Mouse (Mus musculus): Measurements from ENCODE around the gene Crk. TPM values are rescaled to one million over a fixed set of nuclear protein-coding genes. Genes with fewer than 3 reads are reported as not detected.
"Not testable (repeated sequence)": the region's sequence is repeated elsewhere in the genome, so short reads cannot be mapped to it uniquely, and the experiment has no call there.

Crk gene
- polyA plus RNA-seq, 1 experiment from 2014 or later: 130 TPM

DNA sequence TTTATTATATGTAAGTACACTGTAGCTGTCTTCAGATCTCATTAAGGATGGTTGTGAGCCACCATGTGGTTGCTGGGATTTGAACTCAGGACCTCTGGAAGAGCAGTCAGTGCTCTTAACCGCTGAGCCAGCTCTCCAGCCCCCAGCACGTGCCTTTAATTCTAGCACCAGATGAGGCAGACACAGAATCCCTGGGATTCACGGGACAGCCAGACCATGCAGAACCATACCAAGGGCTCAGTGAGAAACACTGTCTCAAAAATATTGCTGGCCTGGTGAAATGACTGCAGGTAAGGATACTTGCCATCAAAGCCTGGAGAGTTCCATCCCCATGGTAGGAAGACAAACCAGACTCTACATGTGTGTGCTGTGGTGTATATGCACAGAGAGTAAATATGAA lies 18.4 kb downstream of the Crk start:
- WGBS: 96% methylated on average over 3 of the region's 3 CpGs
- not testable (repeated sequence) for H3K4me1 ChIP-seq (replicated peaks; ENCODE audit: control insufficient read depth, insufficient read depth, low read length); H3K27me3 ChIP-seq (replicated peaks; ENCODE audit: control insufficient read depth, insufficient read depth, low read length); ATAC-seq; H3K4me3 ChIP-seq (replicated peaks; ENCODE audit: low read length); H3K4me2 ChIP-seq (ENCODE audit: low read length); H3K27ac ChIP-seq (ENCODE audit: low read length); H3K9me3 ChIP-seq (ENCODE audit: control insufficient read depth, low read length); H3K9ac ChIP-seq (replicated peaks; ENCODE audit: low read depth, low read length)
- H3K36me3 ChIP-seq (ENCODE audit: control insufficient read depth, insufficient read depth): peaks cover 23% of the 10 kb centered on the region

DNA sequence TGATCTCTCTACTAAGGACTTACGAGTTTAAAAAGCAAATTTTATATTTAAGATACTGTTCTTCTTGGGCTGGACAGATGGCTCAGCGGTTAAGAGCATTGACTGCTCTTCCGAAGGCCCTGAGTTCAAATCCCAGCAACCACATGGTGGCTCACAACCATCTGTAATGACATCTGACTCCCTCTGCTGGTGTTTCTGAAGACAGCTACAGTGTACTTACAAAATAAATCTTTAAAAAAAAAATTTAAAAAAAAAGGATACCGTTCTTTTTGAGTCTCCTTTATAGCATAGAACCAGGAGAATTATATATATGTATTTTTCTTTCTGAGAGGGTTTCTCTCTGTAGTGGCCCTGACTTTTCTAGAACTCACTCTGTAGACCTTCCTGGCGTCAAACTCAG lies 21.5 kb downstream of the Crk start:
- no peak overlapping the region for H3K27ac ChIP-seq (ENCODE audit: low read length)
- H3K9me3 ChIP-seq (ENCODE audit: control insufficient read depth, low read length): no peaks in the 10 kb centered on the region
- peaks cover 16% of the 10 kb centered on the region; the same call in 1 of the 2 replicates for H3K36me3 ChIP-seq (ENCODE audit: control insufficient read depth, insufficient read depth)
- no peak overlapping the region for H3K4me2 ChIP-seq (ENCODE audit: low read length)
- no peak overlapping the region for H3K4me3 ChIP-seq (replicated peaks; ENCODE audit: low read length)
- ATAC-seq: no peak
- H3K27me3 ChIP-seq (replicated peaks; ENCODE audit: control insufficient read depth, insufficient read depth, low read length): no peaks in the 10 kb centered on the region
- no peak overlapping the region for H3K9ac ChIP-seq (replicated peaks; ENCODE audit: low read depth, low read length)
- no peaks in the 10 kb centered on the region for H3K4me1 ChIP-seq (replicated peaks; ENCODE audit: control insufficient read depth, insufficient read depth, low read length)
- WGBS: 94% methylated on average over 5 of the region's 5 CpGs

DNA sequence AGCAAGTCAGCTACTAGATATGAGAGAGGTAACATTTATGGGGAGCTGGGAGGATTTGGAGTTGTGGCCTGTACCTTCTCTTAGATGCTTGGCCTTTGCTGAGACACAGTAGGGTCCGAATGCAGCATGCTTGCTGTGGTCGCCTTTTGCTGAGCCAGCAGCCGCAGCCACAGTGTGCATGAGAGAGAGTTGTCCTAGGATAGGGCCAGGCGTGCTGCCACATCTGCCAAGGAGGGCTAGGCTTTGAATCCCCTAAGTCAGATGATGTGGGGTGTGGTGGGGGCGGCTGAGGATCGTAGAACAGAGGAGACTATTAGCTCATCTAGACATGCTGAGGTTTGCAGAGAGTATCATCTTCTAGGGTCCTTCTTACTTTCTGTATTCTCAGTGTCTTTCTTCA lies 23.7 kb downstream of the Crk start:
- Histone ChIP-seq H3K9me3 (ENCODE audit: control insufficient read depth, low read length) (no peaks in the 10 kb centered on the region), H3K27ac (ENCODE audit: low read length) (no peak overlapping the region), H3K4me3 (replicated peaks; ENCODE audit: low read length) (no peak overlapping the region), H3K4me2 (ENCODE audit: low read length) (no peak overlapping the region), H3K36me3 (ENCODE audit: control insufficient read depth, insufficient read depth) (peaks cover 12% of the 10 kb centered on the region; the same call in 1 of the 2 replicates), H3K9ac (replicated peaks; ENCODE audit: low read depth, low read length) (no peak overlapping the region), H3K4me1 (replicated peaks; ENCODE audit: control insufficient read depth, insufficient read depth, low read length) (no peaks in the 10 kb centered on the region), H3K27me3 (replicated peaks; ENCODE audit: control insufficient read depth, insufficient read depth, low read length) (no peaks in the 10 kb centered on the region)
- WGBS: 95% methylated on average over 6 of the region's 6 CpGs
- ATAC-seq: no peak

DNA sequence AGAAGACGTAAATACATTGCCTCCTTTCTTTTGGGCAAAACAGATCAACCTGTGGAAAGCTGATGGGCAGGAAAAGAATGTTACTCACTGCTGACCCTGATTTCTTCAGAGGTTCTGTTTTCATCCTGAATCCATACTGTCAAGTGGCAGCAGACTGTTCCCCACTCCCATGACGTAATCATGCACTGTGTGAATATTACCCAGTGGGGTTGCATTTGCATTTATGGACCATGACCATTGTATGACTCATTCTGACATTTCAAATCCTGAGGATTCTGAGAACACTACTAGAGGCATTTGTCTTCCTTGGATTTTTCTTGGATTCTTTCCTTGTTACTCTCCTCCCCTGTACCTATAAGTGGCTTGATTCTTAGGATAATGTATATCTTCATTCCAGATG lies 24.7 kb downstream of the Crk start:
- Histone ChIP-seq H3K9ac (replicated peaks; ENCODE audit: low read depth, low read length) (no peak overlapping the region), H3K36me3 (ENCODE audit: control insufficient read depth, insufficient read depth) (peaks cover 5% of the 10 kb centered on the region; the same call in 1 of the 2 replicates), H3K4me3 (replicated peaks; ENCODE audit: low read length) (no peak overlapping the region), H3K4me1 (replicated peaks; ENCODE audit: control insufficient read depth, insufficient read depth, low read length) (no peaks in the 10 kb centered on the region), H3K27ac (ENCODE audit: low read length) (no peak overlapping the region), H3K9me3 (ENCODE audit: control insufficient read depth, low read length) (no peaks in the 10 kb centered on the region), H3K4me2 (ENCODE audit: low read length) (no peak overlapping the region), H3K27me3 (replicated peaks; ENCODE audit: control insufficient read depth, insufficient read depth, low read length) (no peaks in the 10 kb centered on the region)
- ATAC-seq: no peak
- WGBS: 93% methylated on average over 2 of the region's 2 CpGs

DNA sequence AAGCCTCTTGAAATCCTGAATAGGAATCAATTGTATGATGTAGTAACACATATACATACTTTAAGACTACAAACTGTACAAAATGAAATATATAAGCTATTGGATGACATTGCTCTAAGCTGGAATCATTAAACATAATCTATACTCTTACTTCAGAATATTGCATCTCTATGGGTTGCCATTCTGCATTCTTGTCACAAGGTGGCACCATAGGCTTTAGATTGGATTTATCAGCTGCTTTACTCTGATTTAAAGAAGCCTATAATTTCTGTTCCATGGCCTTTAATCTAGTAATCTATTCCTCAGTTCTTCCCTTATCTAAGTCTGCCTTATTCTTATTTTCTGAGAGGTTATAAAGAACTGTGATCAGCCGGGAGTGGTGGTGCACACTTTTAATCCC lies 34.9 kb downstream of the Crk start:
- Histone ChIP-seq H3K27me3 (replicated peaks; ENCODE audit: control insufficient read depth, insufficient read depth, low read length) (no peaks in the 10 kb centered on the region), H3K9ac (replicated peaks; ENCODE audit: low read depth, low read length) (no peak overlapping the region), H3K4me1 (replicated peaks; ENCODE audit: control insufficient read depth, insufficient read depth, low read length) (no peaks in the 10 kb centered on the region), H3K36me3 (ENCODE audit: control insufficient read depth, insufficient read depth) (no peaks in the 10 kb centered on the region), H3K9me3 (ENCODE audit: control insufficient read depth, low read length) (no peaks in the 10 kb centered on the region), H3K4me2 (ENCODE audit: low read length) (no peak overlapping the region), H3K27ac (ENCODE audit: low read length) (no peak overlapping the region), H3K4me3 (replicated peaks; ENCODE audit: low read length) (no peak overlapping the region)
- WGBS: 97% methylated on average over 1 of the region's 1 CpGs
- ATAC-seq: no peak

DNA sequence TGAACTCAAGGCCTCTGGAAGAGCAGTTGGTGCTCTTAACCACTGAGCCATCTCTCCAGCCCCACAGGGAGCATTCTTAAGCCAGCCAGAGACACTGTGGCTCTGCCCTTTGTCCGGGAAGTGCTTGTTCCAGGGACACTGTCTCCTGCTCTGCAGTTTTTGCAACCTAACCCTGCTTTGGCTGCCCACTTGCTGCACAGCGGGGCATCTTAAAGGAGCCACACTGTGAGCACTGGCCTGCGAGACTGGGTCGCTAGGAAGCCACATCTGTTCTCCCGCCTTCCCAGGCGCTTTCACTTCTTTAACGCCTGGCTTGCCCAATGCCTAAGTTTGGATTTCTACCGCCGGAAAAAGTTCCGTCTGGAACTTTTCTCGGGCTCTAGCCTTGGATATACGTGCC lies 36.5 kb downstream of the Crk start:
- Histone ChIP-seq H3K4me1 (replicated peaks; ENCODE audit: control insufficient read depth, insufficient read depth, low read length) (no peaks in the 10 kb centered on the region), H3K4me3 (replicated peaks; ENCODE audit: low read length) (no peak overlapping the region), H3K27me3 (replicated peaks; ENCODE audit: control insufficient read depth, insufficient read depth, low read length) (no peaks in the 10 kb centered on the region), H3K36me3 (ENCODE audit: control insufficient read depth, insufficient read depth) (no peaks in the 10 kb centered on the region), H3K27ac (ENCODE audit: low read length) (no peak overlapping the region), H3K9ac (replicated peaks; ENCODE audit: low read depth, low read length) (no peak overlapping the region), H3K4me2 (ENCODE audit: low read length) (no peak overlapping the region), H3K9me3 (ENCODE audit: control insufficient read depth, low read length) (no peaks in the 10 kb centered on the region)
- 20% methylated on average over 12 of the region's 12 CpGs for WGBS
- ATAC-seq: no peak

DNA sequence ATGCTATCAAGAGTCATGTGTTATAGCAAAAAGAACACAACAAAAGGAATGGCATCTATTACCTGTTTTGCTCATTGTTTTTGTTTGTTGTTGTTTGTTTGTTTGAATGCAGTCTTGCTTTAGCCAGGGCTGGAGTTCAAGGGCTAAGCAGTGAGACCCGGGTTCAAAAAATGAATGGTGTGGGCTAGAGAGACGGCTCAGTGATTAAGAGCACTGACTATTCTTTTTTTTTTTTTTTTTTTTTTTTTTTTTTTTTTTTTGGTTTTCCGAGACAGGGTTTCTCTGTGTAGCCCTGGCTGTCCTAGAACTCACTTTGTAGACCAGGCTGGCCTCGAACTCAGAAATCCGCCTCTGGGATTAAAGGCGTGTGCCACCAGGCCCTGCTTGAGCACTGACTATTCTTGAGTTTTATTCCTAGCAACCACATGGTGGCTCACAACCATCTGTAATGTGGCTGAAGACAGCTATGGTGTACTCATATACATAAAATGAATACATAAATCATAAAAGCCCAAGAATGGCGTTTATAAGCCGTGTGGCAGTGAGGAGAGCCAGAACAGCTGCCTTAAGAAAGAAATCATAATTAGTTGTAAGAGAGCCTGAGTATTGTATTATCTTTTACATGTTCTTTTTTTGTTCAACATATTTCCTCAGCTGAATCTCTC lies 37.7 kb downstream of the Crk start:
- WGBS: 90% methylated on average over 8 of the region's 8 CpGs

DNA sequence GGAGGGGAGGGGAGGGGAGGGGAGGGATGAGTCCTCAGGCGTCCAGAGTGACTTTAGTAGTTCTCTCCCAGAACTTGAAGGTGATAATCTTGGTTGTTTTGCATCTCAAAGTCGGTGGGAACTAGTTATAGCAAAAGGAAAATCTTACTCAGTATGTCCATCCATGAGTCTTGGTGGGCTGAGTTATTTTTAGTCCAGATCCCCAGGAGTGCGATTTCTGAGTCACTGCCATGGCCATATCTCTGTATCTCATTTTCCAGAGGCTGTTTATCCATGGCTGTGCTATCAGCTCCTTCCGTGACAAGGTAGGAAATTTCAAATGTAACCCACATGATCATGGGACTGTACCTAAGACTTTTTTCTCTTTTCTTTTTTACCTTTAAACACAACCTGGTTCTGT lies 43.3 kb downstream of the Crk start:
- no peak for ATAC-seq
- 61% methylated on average over 4 of the region's 4 CpGs for WGBS
- Histone ChIP-seq H3K27me3 (replicated peaks; ENCODE audit: control insufficient read depth, insufficient read depth, low read length) (no peaks in the 10 kb centered on the region), H3K4me2 (ENCODE audit: low read length) (no peak overlapping the region), H3K4me1 (replicated peaks; ENCODE audit: control insufficient read depth, insufficient read depth, low read length) (no peaks in the 10 kb centered on the region), H3K9me3 (ENCODE audit: control insufficient read depth, low read length) (no peaks in the 10 kb centered on the region; the same call in 1 of the 2 replicates), H3K4me3 (replicated peaks; ENCODE audit: low read length) (no peak overlapping the region), H3K27ac (ENCODE audit: low read length) (no peak overlapping the region), H3K36me3 (ENCODE audit: control insufficient read depth, insufficient read depth) (no peaks in the 10 kb centered on the region), H3K9ac (replicated peaks; ENCODE audit: low read depth, low read length) (no peak overlapping the region)

More for the DNA sequence above, 37.7 kb downstream of the Crk start:
- H3K36me3 ChIP-seq (ENCODE audit: control insufficient read depth, insufficient read depth): no peaks in the 10 kb centered on the region
- H3K4me1 ChIP-seq (replicated peaks; ENCODE audit: control insufficient read depth, insufficient read depth, low read length): no peaks in the 10 kb centered on the region
- no peak overlapping the region for H3K9ac ChIP-seq (replicated peaks; ENCODE audit: low read depth, low read length)
- H3K4me3 ChIP-seq (replicated peaks; ENCODE audit: low read length): no peak overlapping the region
- H3K4me2 ChIP-seq (ENCODE audit: low read length): no peak overlapping the region
- H3K27ac ChIP-seq (ENCODE audit: low read length): no peak overlapping the region
- no peak for ATAC-seq
- H3K9me3 ChIP-seq (ENCODE audit: control insufficient read depth, low read length): no peaks in the 10 kb centered on the region; the same call in 1 of the 2 replicates
- H3K27me3 ChIP-seq (replicated peaks; ENCODE audit: control insufficient read depth, insufficient read depth, low read length): no peaks in the 10 kb centered on the region

DNA sequence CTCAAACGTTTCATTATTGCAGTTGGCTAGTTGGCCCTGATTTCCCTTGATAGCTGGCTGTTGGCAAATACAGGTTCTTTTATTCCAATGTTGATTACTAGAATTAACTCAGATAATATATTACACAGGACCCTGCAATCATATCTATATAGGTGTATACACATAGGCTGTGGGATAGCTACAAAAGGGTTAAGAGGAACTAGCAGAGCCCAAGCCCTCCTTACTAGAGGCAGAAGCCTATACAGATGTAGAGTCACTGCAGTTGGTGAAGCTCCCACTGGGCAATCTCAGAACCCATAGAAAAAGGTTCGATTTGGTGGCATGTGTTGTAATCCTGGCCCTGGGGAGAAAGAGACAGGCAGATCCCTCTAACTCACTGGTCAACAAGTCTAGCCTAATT lies 48.1 kb downstream of the Crk start:
- no peak overlapping the region for H3K27ac ChIP-seq (ENCODE audit: low read length)

DNA sequence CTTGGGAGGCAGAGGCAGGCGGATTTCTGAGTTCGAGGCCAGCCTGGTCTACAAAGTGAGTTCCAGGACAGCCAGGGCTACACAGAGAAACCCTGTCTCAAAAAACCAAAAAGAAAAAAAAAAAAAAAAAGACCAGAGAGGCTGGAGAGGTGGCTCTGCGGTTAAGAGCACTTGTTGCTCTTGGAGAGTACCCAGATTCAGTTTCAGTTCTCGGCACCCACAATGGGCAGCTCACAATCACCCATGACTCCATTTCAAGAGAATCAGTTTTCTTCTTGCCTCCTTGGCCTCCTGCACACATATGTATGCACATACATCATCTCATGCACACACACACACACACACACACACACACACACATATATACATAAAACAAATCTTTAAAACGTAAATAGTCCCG lies 48.6 kb downstream of the Crk start:
- H3K4me3 ChIP-seq (replicated peaks; ENCODE audit: low read length); ATAC-seq: not testable (repeated sequence)

More for the DNA sequence above, 48.1 kb downstream of the Crk start:
- 76% methylated on average over 2 of the region's 2 CpGs for WGBS
- ATAC-seq: no peak
- Histone ChIP-seq H3K4me1 (replicated peaks; ENCODE audit: control insufficient read depth, insufficient read depth, low read length) (peaks cover 7% of the 10 kb centered on the region), H3K36me3 (ENCODE audit: control insufficient read depth, insufficient read depth) (no peaks in the 10 kb centered on the region), H3K9ac (replicated peaks; ENCODE audit: low read depth, low read length) (no peak overlapping the region), H3K27me3 (replicated peaks; ENCODE audit: control insufficient read depth, insufficient read depth, low read length) (no peaks in the 10 kb centered on the region), H3K9me3 (ENCODE audit: control insufficient read depth, low read length) (no peaks in the 10 kb centered on the region), H3K4me2 (ENCODE audit: low read length) (no peak overlapping the region), H3K4me3 (replicated peaks; ENCODE audit: low read length) (no peak overlapping the region)

More for the DNA sequence above, 48.6 kb downstream of the Crk start:
- not testable (repeated sequence) for H3K9ac ChIP-seq (replicated peaks; ENCODE audit: low read depth, low read length); H3K4me2 ChIP-seq (ENCODE audit: low read length); H3K9me3 ChIP-seq (ENCODE audit: control insufficient read depth, low read length); H3K27me3 ChIP-seq (replicated peaks; ENCODE audit: control insufficient read depth, insufficient read depth, low read length); H3K36me3 ChIP-seq (ENCODE audit: control insufficient read depth, insufficient read depth); H3K27ac ChIP-seq (ENCODE audit: low read length)
- H3K4me1 ChIP-seq (replicated peaks; ENCODE audit: control insufficient read depth, insufficient read depth, low read length): peaks cover 10% of the 10 kb centered on the region
- 89% methylated on average over 6 of the region's 6 CpGs for WGBS
